Mouse (Mus musculus) adrenal gland, adult (tissue): ENCODE data around the gene Vps11.
A peak's percentile ranks its signal among the peaks of the same experiment; 100 is the strongest.
"Not testable (repeated sequence)": the region's sequence is repeated elsewhere in the genome, so short reads cannot be mapped to it uniquely, and the experiment has no call there.

Experiments
- DNase-seq, 2 experiments: peaks; one replicate each; pipeline ENCODE4 v3.0.0; 2022 to 2023; ENCODE audit warnings: low spot score in 1 of 2; ENCODE audit not compliant: inconsistent age in 2 of 2

Vps11 gene

GRCm38 (mm10) chr9:44317452-44317851 is 44.0 kb downstream of the Vps11 start:
- DNase-seq = no peak

GRCm38 (mm10) chr9:44314910-44315309 is 46.6 kb downstream of the Vps11 start:
- no peak for DNase-seq

- DNase-seq = no peak
Observed at GRCm38 (mm10) chr9:44314257-44314547, 47.3 kb downstream of the Vps11 start.

GRCm38 (mm10) chr9:44313476-44314256 is 47.8 kb downstream of the Vps11 start:
- DNase-seq = no peak

GRCm38 (mm10) chr9:44311136-44312134 is 50.0 kb downstream of the Vps11 start:
- DNase-seq = peak in 1 of 2 experiments; percentile 79

- DNase-seq = no peak
Observed at GRCm38 (mm10) chr9:44310750-44311135, 50.7 kb downstream of the Vps11 start.

- DNase-seq = no peak
Observed at GRCm38 (mm10) chr9:44309756-44310155, 51.7 kb downstream of the Vps11 start.

GRCm38 (mm10) chr9:44307248-44307647 is 54.2 kb downstream of the Vps11 start:
- DNase-seq = no peak

GRCm38 (mm10) chr9:44306532-44306931 is 54.9 kb downstream of the Vps11 start:
- DNase-seq = no peak

GRCm38 (mm10) chr9:44305466-44306079 is 55.9 kb downstream of the Vps11 start, which contains the start of gene Hinfp:
Hinfp (minus strand) TSS chr9:44305671.
- peak; percentile 99 for DNase-seq

- DNase-seq = not testable (repeated sequence)
Observed at GRCm38 (mm10) chr9:44300001-44300400, 61.5 kb downstream of the Vps11 start.
